ENCODE assay signal across 18 mouse cellular contexts in genomic region chr13:3668068-3668467, GRCm38 (mm10).
"Had no signal": no experiment of that assay in that cellular context is flagged by ENCODE, and none has a peak within 500 bp of the region (broad histone marks: within the 10 kb centered on the region; RNA-seq: fewer than 3 reads in every experiment).

No protein-coding gene starts in this region.

- H3K27me3 ChIP-seq: liver, embryonic 12.5 days; midbrain, embryonic 12.5 days; neural tube, embryonic 13.5 days; neural tube, embryonic 15.5 days had no signal

- H3K9ac ChIP-seq: liver, embryonic 12.5 days; liver, embryonic 14.5 days; lung, embryonic 14.5 days; midbrain, embryonic 12.5 days; neural tube, embryonic 13.5 days; neural tube, embryonic 15.5 days had no signal

- H3K4me2 ChIP-seq: liver, embryonic 12.5 days; lung, embryonic 14.5 days; midbrain, embryonic 12.5 days; neural tube, embryonic 13.5 days; neural tube, embryonic 15.5 days had no signal

- H3K4me3 ChIP-seq: liver, embryonic 12.5 days; midbrain, embryonic 10.5 days; midbrain, embryonic 12.5 days; myocyte; neural tube, embryonic 13.5 days; neural tube, embryonic 15.5 days had no signal

- H3K27ac ChIP-seq: liver, embryonic 12.5 days; liver, embryonic 14.5 days; midbrain, embryonic 10.5 days; midbrain, embryonic 12.5 days; neural tube, embryonic 13.5 days; neural tube, embryonic 15.5 days had no signal

- DNase-seq: lung, embryonic 14.5 days; midbrain, embryonic 14.5 days; retina, postnatal 1 day; right cerebral cortex, adult 18-20 months; right cerebral cortex, postnatal 25 days; right cerebral cortex, postnatal 4 days; spleen, adult 18-20 months; thymus, adult 18-20 months; thymus, postnatal 14 days; thymus, postnatal 36 days had no signal

- ATAC-seq: liver, embryonic 12.5 days; midbrain, embryonic 16.5 days had no signal

- H3K36me3 ChIP-seq: liver, embryonic 12.5 days; midbrain, embryonic 10.5 days; midbrain, embryonic 12.5 days; neural tube, embryonic 13.5 days; neural tube, embryonic 15.5 days had no signal

- H3K9me3 ChIP-seq: liver, embryonic 12.5 days; midbrain, embryonic 10.5 days; midbrain, embryonic 12.5 days; neural tube, embryonic 13.5 days had no signal

- H3K4me1 ChIP-seq: midbrain, embryonic 10.5 days; midbrain, embryonic 12.5 days; neural tube, embryonic 13.5 days; neural tube, embryonic 15.5 days had no signal
